Mouse (Mus musculus): Measurements from ENCODE around the gene Cnot10. TPM values are rescaled to one million over a fixed set of nuclear protein-coding genes. Genes with fewer than 3 reads are reported as not detected.

Gene Cnot10
- polyA plus RNA-seq, 1 experiment from 2014 or later, result 64.0 TPM

- H3K9me3 ChIP-seq (ENCODE audit: control insufficient read depth, low read length), result no peaks in the 10 kb centered on the region
- ATAC-seq, result no peak
- H3K9ac ChIP-seq (replicated peaks; ENCODE audit: low read depth, low read length), result no peak overlapping the region
- peaks cover 9% of the 10 kb centered on the region for H3K4me1 ChIP-seq (replicated peaks; ENCODE audit: control insufficient read depth, insufficient read depth, low read length)
- no peak overlapping the region for H3K4me3 ChIP-seq (replicated peaks; ENCODE audit: low read length)
- H3K27me3 ChIP-seq (replicated peaks; ENCODE audit: control insufficient read depth, insufficient read depth, low read length), result peaks cover 14% of the 10 kb centered on the region
- 77% methylated on average over 12 of the region's 12 CpGs for WGBS
- no peak overlapping the region for H3K27ac ChIP-seq (ENCODE audit: low read length)
- no peak overlapping the region for H3K4me2 ChIP-seq (ENCODE audit: low read length)
- H3K36me3 ChIP-seq (ENCODE audit: control insufficient read depth, insufficient read depth), result no peaks in the 10 kb centered on the region
These were observed 93.2 kb downstream of the Cnot10 start for GRCm38 (mm10) chr9:114546765-114547164.

- Histone ChIP-seq H3K9ac (replicated peaks; ENCODE audit: low read depth, low read length) (no peak overlapping the region), H3K4me1 (replicated peaks; ENCODE audit: control insufficient read depth, insufficient read depth, low read length) (peaks cover 9% of the 10 kb centered on the region), H3K4me3 (replicated peaks; ENCODE audit: low read length) (no peak overlapping the region), H3K9me3 (ENCODE audit: control insufficient read depth, low read length) (no peaks in the 10 kb centered on the region), H3K27me3 (replicated peaks; ENCODE audit: control insufficient read depth, insufficient read depth, low read length) (peaks cover 16% of the 10 kb centered on the region), H3K36me3 (ENCODE audit: control insufficient read depth, insufficient read depth) (no peaks in the 10 kb centered on the region), H3K27ac (ENCODE audit: low read length) (no peak overlapping the region), H3K4me2 (ENCODE audit: low read length) (no peak overlapping the region)
- 12% methylated on average over 9 of the region's 9 CpGs for WGBS
- no peak for ATAC-seq
These were observed 95.1 kb downstream of the Cnot10 start for GRCm38 (mm10) chr9:114544754-114545393.

GRCm38 (mm10) chr9:114543882-114544753 is 95.9 kb downstream of the Cnot10 start:
- ATAC-seq, result no peak
- Histone ChIP-seq H3K4me1 (replicated peaks; ENCODE audit: control insufficient read depth, insufficient read depth, low read length) (peaks cover 9% of the 10 kb centered on the region), H3K27me3 (replicated peaks; ENCODE audit: control insufficient read depth, insufficient read depth, low read length) (peaks cover 16% of the 10 kb centered on the region), H3K27ac (ENCODE audit: low read length) (no peak overlapping the region), H3K36me3 (ENCODE audit: control insufficient read depth, insufficient read depth) (no peaks in the 10 kb centered on the region), H3K4me3 (replicated peaks; ENCODE audit: low read length) (no peak overlapping the region), H3K4me2 (ENCODE audit: low read length) (no peak overlapping the region), H3K9me3 (ENCODE audit: control insufficient read depth, low read length) (no peaks in the 10 kb centered on the region), H3K9ac (replicated peaks; ENCODE audit: low read depth, low read length) (no peak overlapping the region)
- WGBS, result 45% methylated on average over 17 of the region's 17 CpGs

GRCm38 (mm10) chr9:114541279-114541741 is 98.7 kb downstream of the Cnot10 start:
- H3K9ac ChIP-seq (replicated peaks; ENCODE audit: low read depth, low read length), result no peak overlapping the region
- H3K4me2 ChIP-seq (ENCODE audit: low read length), result no peak overlapping the region
- no peak overlapping the region for H3K27ac ChIP-seq (ENCODE audit: low read length)
- WGBS, result 91% methylated on average over 1 of the region's 1 CpGs
- H3K4me1 ChIP-seq (replicated peaks; ENCODE audit: control insufficient read depth, insufficient read depth, low read length), result peaks cover 5% of the 10 kb centered on the region; the same call in 1 of the 2 replicates
- no peaks in the 10 kb centered on the region for H3K9me3 ChIP-seq (ENCODE audit: control insufficient read depth, low read length)
- H3K4me3 ChIP-seq (replicated peaks; ENCODE audit: low read length), result no peak overlapping the region
- no peak for ATAC-seq
- no peaks in the 10 kb centered on the region for H3K36me3 ChIP-seq (ENCODE audit: control insufficient read depth, insufficient read depth)
- H3K27me3 ChIP-seq (replicated peaks; ENCODE audit: control insufficient read depth, insufficient read depth, low read length), result peaks cover 2% of the 10 kb centered on the region; the same call in 1 of the 2 replicates

GRCm38 (mm10) chr9:114538996-114539563 is 100.9 kb downstream of the Cnot10 start:
- 72% methylated on average over 7 of the region's 7 CpGs for WGBS

GRCm38 (mm10) chr9:114536628-114537027 is 103.4 kb downstream of the Cnot10 start:
- H3K9ac ChIP-seq (replicated peaks; ENCODE audit: low read depth, low read length), result no peak overlapping the region
- ATAC-seq, result no peak
- H3K9me3 ChIP-seq (ENCODE audit: control insufficient read depth, low read length), result no peaks in the 10 kb centered on the region
- no peak overlapping the region for H3K4me2 ChIP-seq (ENCODE audit: low read length)
- H3K4me3 ChIP-seq (replicated peaks; ENCODE audit: low read length), result no peak overlapping the region
- H3K36me3 ChIP-seq (ENCODE audit: control insufficient read depth, insufficient read depth), result no peaks in the 10 kb centered on the region
- H3K27ac ChIP-seq (ENCODE audit: low read length), result no peak overlapping the region
- H3K4me1 ChIP-seq (replicated peaks; ENCODE audit: control insufficient read depth, insufficient read depth, low read length), result no peaks in the 10 kb centered on the region
- WGBS, result 25% methylated on average over 2 of the region's 2 CpGs
- H3K27me3 ChIP-seq (replicated peaks; ENCODE audit: control insufficient read depth, insufficient read depth, low read length), result 0 out of 2 replicates have a peak, but pooled peaks cover 2% of the 10 kb centered on the region

More at GRCm38 (mm10) chr9:114538996-114539563, 100.9 kb downstream of the Cnot10 start:
- 0 out of 2 replicates have a peak, but pooled peaks cover 2% of the 10 kb centered on the region for H3K27me3 ChIP-seq (replicated peaks; ENCODE audit: control insufficient read depth, insufficient read depth, low read length)
- H3K36me3 ChIP-seq (ENCODE audit: control insufficient read depth, insufficient read depth), result no peaks in the 10 kb centered on the region
- no peak overlapping the region for H3K27ac ChIP-seq (ENCODE audit: low read length)
- H3K4me1 ChIP-seq (replicated peaks; ENCODE audit: control insufficient read depth, insufficient read depth, low read length), result no peaks in the 10 kb centered on the region
- no peaks in the 10 kb centered on the region for H3K9me3 ChIP-seq (ENCODE audit: control insufficient read depth, low read length)
- H3K4me2 ChIP-seq (ENCODE audit: low read length), result no peak overlapping the region
- no peak overlapping the region for H3K4me3 ChIP-seq (replicated peaks; ENCODE audit: low read length)
- no peak overlapping the region for H3K9ac ChIP-seq (replicated peaks; ENCODE audit: low read depth, low read length)
- no peak for ATAC-seq

Other genes starting within 250 kb of the Cnot10 start
- 19.9 and 22.8 TPM in 2 replicates for gene Crtap, start 249.5 kb downstream of the Cnot10 start, polyA plus RNA-seq (2015; fragmentation: Nextera tagmentation; extraction: Ambion mirVana)
- 23.3 and 23.4 TPM in 2 replicates for gene Glb1, start 239.1 kb downstream of the Cnot10 start, polyA plus RNA-seq (2015; fragmentation: Nextera tagmentation; extraction: Ambion mirVana)
- 7.0 and 9.2 TPM in 2 replicates for gene Tmppe, start 239.1 kb downstream of the Cnot10 start, polyA plus RNA-seq (2015; fragmentation: Nextera tagmentation; extraction: Ambion mirVana)
- not detected in 2 replicates for gene Ccr4, start 135.3 kb downstream of the Cnot10 start, polyA plus RNA-seq (2015; fragmentation: Nextera tagmentation; extraction: Ambion mirVana)
- gene C130032M10Rik, start 124.5 kb downstream of the Cnot10 start, polyA plus RNA-seq (2015; fragmentation: Nextera tagmentation; extraction: Ambion mirVana), result not detected in 2 replicates
- gene Trim71, start 75.8 kb downstream of the Cnot10 start, polyA plus RNA-seq (2015; fragmentation: Nextera tagmentation; extraction: Ambion mirVana), result 0.12 and 0.13 TPM in 2 replicates
- gene Dync1li1, start 48.6 kb upstream of the Cnot10 start, polyA plus RNA-seq (2015; fragmentation: Nextera tagmentation; extraction: Ambion mirVana), result 92.9 and 110 TPM in 2 replicates
- 23.2 and 30.2 TPM in 2 replicates for gene Cmtm6, start 90.9 kb upstream of the Cnot10 start, polyA plus RNA-seq (2015; fragmentation: Nextera tagmentation; extraction: Ambion mirVana)
- 13.9 and 14.6 TPM in 2 replicates for gene Cmtm7, start 141.7 kb upstream of the Cnot10 start, polyA plus RNA-seq (2015; fragmentation: Nextera tagmentation; extraction: Ambion mirVana)
- gene Cmtm8, start 204.0 kb upstream of the Cnot10 start, polyA plus RNA-seq (2015; fragmentation: Nextera tagmentation; extraction: Ambion mirVana), result 6.3 and 8.2 TPM in 2 replicates

All from forebrain, embryonic 16.5 days (tissue).